Mouse (Mus musculus): Measurements from ENCODE around the gene Rgs19. TPM values are rescaled to one million over a fixed set of nuclear protein-coding genes. Genes with fewer than 3 reads are reported as not detected.

Rgs19 gene
- 175 TPM for polyA plus RNA-seq (2015; fragmentation: Illumina TruSeq; extraction: RNeasy Lipid Tissue Mini Kit (QIAGEN cat#74804); ENCODE audit: insufficient read depth, low replicate concordance)

GRCm38 (mm10) chr2:181693339-181694280, at the start of gene Rgs19:
Gene Rgs19, minus strand, starts transcription at chr2:181693977.

GRCm38 (mm10) chr2:181714903-181715326, 21.1 kb upstream of the Rgs19 start, which contains the start of gene Oprl1:
Gene Oprl1, plus strand, starts transcription at chr2:181715016.

GRCm38 (mm10) chr2:181698241-181698640, 4.5 kb upstream of the Rgs19 start, which contains the start of gene Lkaaear1:
Gene Lkaaear1, minus strand, starts transcription at chr2:181698442.

GRCm38 (mm10) chr2:181679951-181680715, 13.6 kb downstream of the Rgs19 start, which contains the start of gene Tcea2:
Gene Tcea2, plus strand, starts transcription at chr2:181680310.

GRCm38 (mm10) chr2:181671326-181671725, 22.5 kb downstream of the Rgs19 start, which contains the start of gene Sox18:
Gene Sox18, minus strand, starts transcription at chr2:181671640.

GRCm38 (mm10) chr2:181656734-181657133, 37.0 kb downstream of the Rgs19 start, which contains the start of gene Gm29797:
Gene Gm29797, plus strand, starts transcription at chr2:181657034.

Other genes starting within 250 kb of the Rgs19 start
- 23.9 TPM for gene Zbtb46, start 234.6 kb downstream of the Rgs19 start, polyA plus RNA-seq (2015; fragmentation: Illumina TruSeq; extraction: RNeasy Lipid Tissue Mini Kit (QIAGEN cat#74804); ENCODE audit: insufficient read depth, low replicate concordance)
- 0.26 TPM for gene Abhd16b, start 200.8 kb downstream of the Rgs19 start, polyA plus RNA-seq (2015; fragmentation: Illumina TruSeq; extraction: RNeasy Lipid Tissue Mini Kit (QIAGEN cat#74804); ENCODE audit: insufficient read depth, low replicate concordance)
- gene Tpd52l2, start 196.8 kb downstream of the Rgs19 start, polyA plus RNA-seq (2015; fragmentation: Illumina TruSeq; extraction: RNeasy Lipid Tissue Mini Kit (QIAGEN cat#74804); ENCODE audit: insufficient read depth, low replicate concordance): 59.1 TPM
- 92.0 TPM for gene Dnajc5, start 173.5 kb downstream of the Rgs19 start, polyA plus RNA-seq (2015; fragmentation: Illumina TruSeq; extraction: RNeasy Lipid Tissue Mini Kit (QIAGEN cat#74804); ENCODE audit: insufficient read depth, low replicate concordance)
- gene Uckl1, start 109.1 kb downstream of the Rgs19 start, polyA plus RNA-seq (2015; fragmentation: Illumina TruSeq; extraction: RNeasy Lipid Tissue Mini Kit (QIAGEN cat#74804); ENCODE audit: insufficient read depth, low replicate concordance): 146 TPM
- gene Prpf6, start 102.1 kb downstream of the Rgs19 start, polyA plus RNA-seq (2015; fragmentation: Illumina TruSeq; extraction: RNeasy Lipid Tissue Mini Kit (QIAGEN cat#74804); ENCODE audit: insufficient read depth, low replicate concordance): 52.3 TPM
- gene Zfp512b, start 101.2 kb downstream of the Rgs19 start, polyA plus RNA-seq (2015; fragmentation: Illumina TruSeq; extraction: RNeasy Lipid Tissue Mini Kit (QIAGEN cat#74804); ENCODE audit: insufficient read depth, low replicate concordance): 25.9 TPM
- 15.6 TPM for gene Samd10, start 94.8 kb downstream of the Rgs19 start, polyA plus RNA-seq (2015; fragmentation: Illumina TruSeq; extraction: RNeasy Lipid Tissue Mini Kit (QIAGEN cat#74804); ENCODE audit: insufficient read depth, low replicate concordance)
- not detected for gene Gm29797, start 36.9 kb downstream of the Rgs19 start, polyA plus RNA-seq (2015; fragmentation: Illumina TruSeq; extraction: RNeasy Lipid Tissue Mini Kit (QIAGEN cat#74804); ENCODE audit: insufficient read depth, low replicate concordance)
- gene Sox18, start 22.3 kb downstream of the Rgs19 start, polyA plus RNA-seq (2015; fragmentation: Illumina TruSeq; extraction: RNeasy Lipid Tissue Mini Kit (QIAGEN cat#74804); ENCODE audit: insufficient read depth, low replicate concordance): 3.5 TPM
- gene Tcea2, start 13.7 kb downstream of the Rgs19 start, polyA plus RNA-seq (2015; fragmentation: Illumina TruSeq; extraction: RNeasy Lipid Tissue Mini Kit (QIAGEN cat#74804); ENCODE audit: insufficient read depth, low replicate concordance): 21.4 TPM
- not detected for gene Lkaaear1, start 4.5 kb upstream of the Rgs19 start, polyA plus RNA-seq (2015; fragmentation: Illumina TruSeq; extraction: RNeasy Lipid Tissue Mini Kit (QIAGEN cat#74804); ENCODE audit: insufficient read depth, low replicate concordance)
- 0.14 TPM for gene Oprl1, start 21.0 kb upstream of the Rgs19 start, polyA plus RNA-seq (2015; fragmentation: Illumina TruSeq; extraction: RNeasy Lipid Tissue Mini Kit (QIAGEN cat#74804); ENCODE audit: insufficient read depth, low replicate concordance)
- gene Myt1, start 69.4 kb upstream of the Rgs19 start, polyA plus RNA-seq (2015; fragmentation: Illumina TruSeq; extraction: RNeasy Lipid Tissue Mini Kit (QIAGEN cat#74804); ENCODE audit: insufficient read depth, low replicate concordance): not detected
- gene Pcmtd2, start 143.9 kb upstream of the Rgs19 start, polyA plus RNA-seq (2015; fragmentation: Illumina TruSeq; extraction: RNeasy Lipid Tissue Mini Kit (QIAGEN cat#74804); ENCODE audit: insufficient read depth, low replicate concordance): 79.8 TPM
- gene Polr3k, start 170.4 kb upstream of the Rgs19 start, polyA plus RNA-seq (2015; fragmentation: Illumina TruSeq; extraction: RNeasy Lipid Tissue Mini Kit (QIAGEN cat#74804); ENCODE audit: insufficient read depth, low replicate concordance): 25.1 TPM

Measured in spleen, adult 10 weeks (tissue).